Mouse (Mus musculus) thymus, postnatal 25 days (tissue): ENCODE results near the gene Pts.

Source experiments
- DNase-seq: peaks from one replicate; pipeline ENCODE4 v3.0.0; 2022

The Pts gene

DNA sequence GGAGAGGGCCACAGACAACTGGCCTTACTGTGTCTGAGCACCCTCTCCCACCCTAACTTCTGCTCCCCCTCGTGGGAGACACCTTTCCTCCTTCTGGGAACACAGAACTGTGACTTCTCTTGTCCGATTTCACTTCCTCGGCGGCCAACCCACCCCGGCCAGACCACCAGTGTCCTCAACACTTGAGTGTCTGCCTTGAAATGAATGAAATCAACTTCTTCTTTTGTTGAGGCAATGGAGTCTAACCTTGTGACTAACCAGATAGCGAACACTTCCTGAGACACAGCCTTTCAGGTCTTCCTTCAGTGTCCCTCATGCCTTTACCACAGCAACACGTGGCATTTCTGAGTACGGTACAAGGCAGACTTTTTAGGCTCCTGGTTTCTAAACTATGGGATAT, 45.8 kb downstream of the Pts start:
- no peak for DNase-seq

DNA sequence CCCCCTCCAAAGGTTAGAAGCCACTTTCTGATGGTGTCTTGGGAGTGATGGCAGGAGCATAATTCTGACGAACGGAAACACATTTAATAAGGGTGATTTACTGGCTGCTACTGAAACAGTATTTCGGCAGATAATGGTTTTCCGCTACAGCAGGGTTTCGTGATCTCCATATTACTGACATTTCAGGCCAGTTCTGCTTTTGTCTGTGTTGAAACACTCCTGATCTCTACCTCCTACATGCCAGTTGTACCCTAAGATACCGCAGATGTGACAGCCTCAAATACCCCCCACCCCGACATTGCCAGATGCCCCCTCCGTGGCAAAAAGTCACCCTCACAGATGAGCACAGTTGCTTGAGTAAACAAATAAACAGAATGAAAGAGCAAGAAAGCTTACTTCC, 49.0 kb downstream of the Pts start:
- no peak for DNase-seq

DNA sequence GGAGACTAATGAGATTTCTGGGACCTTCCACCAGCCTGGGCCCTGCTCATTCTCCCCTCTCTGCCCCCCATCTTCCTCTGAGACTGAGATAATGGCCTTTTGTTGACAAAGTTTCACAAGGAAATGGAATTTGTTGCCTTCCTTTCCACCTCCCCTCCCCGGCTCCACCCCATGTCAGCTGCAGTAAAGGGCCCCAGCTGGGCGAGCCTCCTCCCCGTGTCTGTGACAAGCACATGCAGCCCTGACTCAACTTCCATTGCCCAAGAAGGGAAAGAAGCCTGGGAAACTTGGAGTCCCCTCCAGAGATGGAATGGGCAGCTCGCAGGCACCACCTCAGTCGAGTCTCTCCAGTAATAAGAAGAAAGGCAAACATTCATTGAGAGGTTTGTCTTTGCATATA, 49.7 kb downstream of the Pts start:
- DNase-seq = peak; percentile 44

DNA sequence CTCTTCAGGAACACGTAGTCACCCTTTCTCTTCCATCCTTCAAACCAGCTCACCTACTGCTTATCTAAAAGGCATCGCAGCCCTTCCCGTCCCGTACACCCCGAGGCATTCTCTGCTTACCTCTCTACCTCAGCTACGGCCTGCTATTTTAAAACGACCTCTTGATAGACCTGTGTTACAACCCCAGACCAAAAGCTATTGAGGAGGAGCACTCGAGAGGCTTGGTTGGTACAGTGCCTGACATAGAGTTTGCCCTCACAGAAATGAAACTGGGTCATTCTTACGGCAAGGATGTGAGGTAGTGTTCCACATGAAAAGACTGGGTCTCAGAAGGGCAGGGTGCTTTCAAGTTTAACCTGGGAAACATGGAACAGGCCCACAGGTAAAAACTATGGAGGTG, 51.3 kb downstream of the Pts start:
- DNase-seq = no peak

DNA sequence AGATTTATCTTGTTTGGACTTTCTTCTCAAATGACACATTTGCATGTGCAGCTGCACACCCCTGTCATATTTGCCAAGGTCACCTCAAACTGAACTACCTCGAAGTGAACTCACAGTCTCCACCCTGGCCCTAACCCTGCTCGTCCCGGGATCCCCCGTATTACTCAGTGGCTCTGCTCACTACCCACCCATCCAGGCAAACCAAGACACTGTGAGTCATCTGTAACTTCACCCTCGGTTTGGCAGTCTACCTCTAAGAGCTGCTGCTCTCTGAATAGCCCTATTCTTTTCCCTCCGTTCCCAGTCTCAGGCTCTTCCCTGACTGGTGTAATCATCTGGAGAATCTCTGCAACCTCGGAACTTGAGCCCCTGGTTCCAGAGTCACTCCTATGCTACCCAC, 51.9 kb downstream of the Pts start:
- no peak for DNase-seq

DNA sequence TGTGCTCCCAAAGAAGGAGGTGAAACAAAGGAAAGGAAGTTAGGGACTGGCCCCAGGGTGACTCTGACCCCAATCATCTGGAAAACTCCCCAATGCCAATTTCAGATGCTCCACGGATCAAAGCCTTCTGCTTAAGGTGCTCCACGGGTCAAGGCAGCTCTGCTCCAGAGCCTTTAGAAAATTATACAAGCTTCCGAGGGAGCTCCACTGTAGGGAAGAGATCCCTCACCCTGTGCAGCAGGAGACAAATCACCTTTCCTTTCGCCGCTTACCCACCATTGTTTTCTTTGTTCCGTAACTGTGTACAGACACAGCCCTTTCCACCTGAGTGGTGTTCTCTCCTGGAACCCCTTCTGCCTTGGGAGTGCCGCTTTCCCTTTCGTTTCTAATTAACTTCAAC, 52.8 kb downstream of the Pts start:
- no peak for DNase-seq

DNA sequence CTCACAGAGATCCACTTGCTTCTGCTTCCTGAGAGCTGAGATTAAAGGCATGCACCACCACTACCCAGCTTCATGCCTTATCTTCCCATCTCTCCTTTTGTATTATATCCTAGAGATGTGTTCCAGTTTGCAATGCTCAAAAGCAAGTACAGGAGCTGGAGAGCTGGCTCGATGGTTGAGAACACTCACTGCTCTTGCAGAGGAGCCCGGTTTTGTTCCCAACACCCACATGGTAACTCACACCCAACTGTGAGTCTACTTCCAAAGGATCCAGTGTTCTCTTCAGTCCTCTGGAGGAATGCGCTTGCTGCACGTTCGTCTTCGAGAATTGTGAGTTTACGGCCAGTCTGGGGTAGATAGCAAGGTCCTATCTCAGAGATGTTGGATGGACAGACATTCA, 53.2 kb downstream of the Pts start:
- DNase-seq = no peak
